Mouse (Mus musculus) lung, adult 2 months (tissue): Measurements from ENCODE around the gene Rspry1. TPM values are rescaled to one million over a fixed set of nuclear protein-coding genes. Genes with fewer than 3 reads are reported as not detected.

Source experiments
- DNase-seq: peaks from one replicate; pipeline ENCODE4 v3.0.0; 2022
- H3K4me1 ChIP-seq: fragments of 200-500 bp; 2 replicates; pipeline ENCODE4 v1.6.1; 2011; ENCODE audit warnings: low read length; ENCODE audit not compliant: control insufficient read depth, insufficient read depth
- H3K4me3 ChIP-seq: fragments of 200-500 bp; replicated peaks from 2 replicates; pipeline ENCODE3; 2011; ENCODE audit warnings: low read depth, mild to moderate bottlenecking, control low read depth, low read length; ENCODE audit errors: extremely low read depth
- CTCF ChIP-seq: fragments of 200-500 bp; IDR thresholded peaks from 2 replicates; pipeline ENCODE4 v1.5.1; 2011; ENCODE audit warnings: mild to moderate bottlenecking, low read length, control low read depth; ENCODE audit not compliant: insufficient read depth
- POLR2A ChIP-seq: fragments of 200-500 bp; IDR thresholded peaks from 2 replicates; pipeline ENCODE4 v1.6.1; 2011; ENCODE audit warnings: low read depth, mild to moderate bottlenecking, control low read depth, low read length, borderline replicate concordance; ENCODE audit errors: extremely low read depth
- WGBS: fragments of 180-500 bp; shearing (Covaris S2); methylation state at CpG from one replicate; pipeline ENCODE4 v1.1.7; 2018; 5-methylcytosine and 5-hydroxymethylcytosine counted together
- polyA plus RNA-seq: library from polyadenylated mRNA; depleted of rRNA; stranded (reverse); fragments of >200 nt; gene quantifications from 2 replicates; pipeline ENCODE4 v1.2.3, GENCODE M21; 2012; rRNA removed

Gene Rspry1
- polyA plus RNA-seq, 1 experiment, result 7.8 TPM

DNA sequence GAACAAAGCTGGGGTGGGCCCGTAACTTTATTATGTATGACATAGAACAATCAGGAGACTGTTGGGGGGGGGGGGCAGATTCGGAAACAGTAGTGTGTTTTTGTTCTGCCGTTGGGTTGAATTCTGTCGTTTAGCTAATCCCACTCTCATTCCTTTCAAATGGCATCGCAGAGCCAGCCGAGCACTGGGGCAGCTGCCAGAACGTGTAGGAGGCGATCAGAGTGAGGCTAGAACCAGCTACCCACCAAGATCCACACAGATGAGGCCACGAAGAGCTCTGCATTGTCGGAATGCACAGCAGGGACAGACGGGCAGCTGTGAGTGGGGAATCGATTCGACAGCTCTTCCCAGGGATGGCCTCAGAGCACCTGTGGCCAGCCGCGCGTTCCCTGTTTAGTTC, 97.6 kb downstream of the Rspry1 start:
- H3K4me3 ChIP-seq, result no peak overlapping the region

DNA sequence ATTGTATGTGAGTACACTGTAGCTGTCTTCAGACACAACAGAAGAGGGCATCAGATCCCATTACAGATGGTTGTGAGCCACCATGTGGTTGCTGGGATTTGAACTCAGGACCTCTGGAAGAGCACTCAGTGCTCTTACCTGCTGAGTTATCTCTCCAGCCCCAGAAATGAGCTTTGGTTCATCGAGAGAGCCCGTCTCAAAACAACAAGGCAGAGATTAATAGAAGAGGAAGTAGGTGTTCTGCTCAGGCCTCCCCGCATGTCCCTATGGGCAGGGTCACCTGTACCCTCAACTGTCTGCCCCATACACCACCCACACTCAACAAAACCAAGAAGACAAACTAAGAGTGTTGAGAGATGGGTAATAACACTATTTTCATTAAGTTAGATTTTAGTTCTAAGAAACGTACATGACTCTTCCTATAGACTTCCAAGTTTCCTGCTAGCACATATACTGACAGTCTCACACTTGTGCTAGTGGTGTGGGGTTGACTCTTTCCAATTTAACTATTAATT, 98.7 kb downstream of the Rspry1 start:
- no peak for TF ChIP-seq CTCF
- no peak overlapping the region for H3K4me3 ChIP-seq
- no peaks in the 10 kb centered on the region for H3K4me1 ChIP-seq
- WGBS, result 71% methylated on average over 4 of the region's 4 CpGs
- DNase-seq, result no peak

More for the DNA sequence above, 97.6 kb downstream of the Rspry1 start:
- TF ChIP-seq POLR2A (no peak), CTCF (no peak)
- H3K4me1 ChIP-seq, result no peaks in the 10 kb centered on the region
- no peak for DNase-seq
- WGBS, result 80% methylated on average over 16 of the region's 16 CpGs

DNA sequence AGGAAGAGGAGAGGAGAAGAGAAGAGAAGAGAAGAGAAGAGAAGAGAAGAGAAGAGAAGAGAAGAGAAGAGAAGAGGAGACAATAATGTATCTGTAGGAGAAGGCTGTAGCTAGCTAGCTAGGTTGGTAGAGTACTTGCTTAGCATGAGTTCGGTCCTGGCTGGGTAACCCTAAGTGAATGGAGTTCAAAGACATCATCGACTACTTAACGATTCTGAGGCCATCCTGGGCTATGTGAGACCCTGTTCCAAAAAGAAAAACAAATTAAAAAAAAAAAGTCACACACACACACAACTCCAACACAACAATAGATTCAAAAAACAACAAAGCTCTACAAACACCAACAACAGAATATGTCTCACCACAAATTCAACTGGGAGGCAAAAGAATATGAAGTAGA, 100.4 kb downstream of the Rspry1 start:
- Histone ChIP-seq H3K4me3 (no peak overlapping the region), H3K4me1 (peaks cover 4% of the 10 kb centered on the region; the same call in 1 of the 2 replicates)
- no peak for DNase-seq
- TF ChIP-seq POLR2A (no peak), CTCF (no peak)
- 66% methylated on average over 3 of the region's 3 CpGs for WGBS

DNA sequence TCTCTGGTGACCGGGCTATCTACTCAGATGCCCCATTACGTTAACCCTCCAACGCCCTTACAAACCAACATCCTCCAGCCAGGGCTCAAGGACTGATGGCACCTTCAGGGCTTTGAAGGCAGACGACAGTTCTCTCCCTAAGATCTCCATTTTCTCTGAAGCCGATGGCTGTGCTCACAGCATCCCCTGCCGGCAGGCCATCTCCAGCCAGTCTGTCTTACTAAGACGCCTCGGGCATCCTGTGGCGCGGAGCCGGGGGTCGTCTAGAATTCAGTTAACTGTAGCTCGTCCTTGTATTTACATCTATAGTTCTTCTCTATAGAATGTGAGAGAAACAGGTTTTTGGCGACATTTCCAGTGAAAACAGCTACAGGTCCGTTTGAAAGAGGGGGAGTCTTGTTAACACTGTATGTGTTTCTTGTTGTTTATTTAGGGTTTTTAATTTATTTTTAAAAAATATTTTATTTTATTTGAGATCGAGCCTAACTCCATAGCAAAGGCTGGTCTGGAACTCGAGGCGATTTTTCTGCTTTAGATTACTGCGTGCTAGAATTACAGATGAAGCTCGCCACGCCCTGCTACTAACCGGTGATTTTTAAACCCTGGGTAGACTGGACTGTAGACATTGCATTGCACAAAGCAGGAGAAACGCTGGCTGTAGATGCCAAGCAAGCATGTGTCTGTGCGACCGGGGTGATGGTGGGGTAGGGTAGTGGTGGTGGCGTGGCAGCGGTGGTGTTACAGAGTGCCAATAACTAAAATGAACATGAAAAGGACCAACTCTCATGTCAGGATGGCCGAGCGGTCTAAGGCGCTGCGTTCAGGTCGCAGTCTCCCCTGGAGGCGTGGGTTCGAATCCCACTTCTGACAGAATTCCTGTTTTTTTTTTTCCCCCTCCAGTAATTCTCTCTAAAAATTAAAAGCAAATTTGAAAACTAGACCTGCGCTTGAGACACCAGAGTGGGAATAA, 101.4 kb downstream of the Rspry1 start:
- under 1% methylated on average over 35 of the region's 35 CpGs for WGBS
- H3K4me1 ChIP-seq, result peaks cover 7% of the 10 kb centered on the region; the same call in 1 of the 2 replicates
- DNase-seq, result peak; percentile 75
- H3K4me3 ChIP-seq, result peak overlapping the region; percentile 69
- TF ChIP-seq CTCF, result peak; percentile 90
- no peak for TF ChIP-seq POLR2A

DNA sequence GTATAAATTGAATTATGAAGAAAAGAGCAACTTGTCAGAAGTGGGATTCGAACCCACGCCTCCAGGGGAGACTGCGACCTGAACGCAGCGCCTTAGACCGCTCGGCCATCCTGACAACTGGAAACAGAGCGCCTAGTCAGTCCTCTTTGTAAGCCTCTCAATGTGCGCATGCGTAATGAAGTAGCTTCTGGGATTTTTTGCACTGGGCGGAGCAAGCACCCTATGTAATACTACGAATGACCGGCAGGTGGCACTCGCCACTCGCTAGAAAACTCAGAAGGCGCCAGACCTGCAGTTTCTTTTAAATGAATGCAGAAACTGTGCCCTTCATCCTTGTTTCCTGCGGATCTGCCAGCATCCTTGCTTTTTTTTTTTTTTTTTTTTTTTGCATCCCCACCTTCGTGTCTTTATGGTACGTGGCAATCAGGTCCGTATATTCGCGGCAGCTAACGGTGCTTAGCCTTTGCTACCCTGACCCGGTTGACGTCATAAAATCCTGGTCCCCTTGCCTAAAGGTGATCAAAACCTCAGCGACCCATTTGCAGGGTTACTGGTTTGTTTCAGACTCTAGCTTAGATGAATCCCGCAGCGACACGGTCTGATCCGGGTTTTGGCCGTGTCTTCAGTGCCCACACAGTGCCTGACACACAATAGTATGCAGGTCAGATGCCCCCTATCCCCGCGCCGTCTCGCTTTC, 102.4 kb downstream of the Rspry1 start:
- WGBS, result 1% methylated on average over 35 of the region's 35 CpGs
- TF ChIP-seq CTCF (peak; percentile 91), POLR2A (no peak)
- Histone ChIP-seq H3K4me1 (peaks cover 7% of the 10 kb centered on the region; the same call in 1 of the 2 replicates), H3K4me3 (peak overlapping the region; percentile 61)
- peak; percentile 100 for DNase-seq

DNA sequence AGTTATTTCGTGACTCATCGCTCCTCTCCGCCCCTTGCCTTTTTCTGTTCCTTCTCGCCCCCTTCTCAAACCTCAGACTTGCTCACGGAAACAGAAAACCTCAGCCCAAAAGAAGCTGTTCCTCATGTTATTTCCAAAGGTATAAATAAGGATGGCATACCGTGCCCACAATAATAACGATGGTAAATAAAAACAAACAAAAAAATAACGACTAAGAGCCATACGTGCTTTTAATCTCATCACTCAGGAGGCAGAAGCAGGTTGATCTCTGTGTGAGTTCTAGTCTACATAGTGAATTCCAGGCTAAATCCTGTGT, 102.9 kb downstream of the Rspry1 start:
- TF ChIP-seq CTCF (no peak), POLR2A (no peak)
- H3K4me1 ChIP-seq, result peaks cover 7% of the 10 kb centered on the region; the same call in 1 of the 2 replicates
- H3K4me3 ChIP-seq, result peak overlapping the region; percentile 61
- DNase-seq, result no peak
- WGBS, result 13% methylated on average over 9 of the region's 9 CpGs

DNA sequence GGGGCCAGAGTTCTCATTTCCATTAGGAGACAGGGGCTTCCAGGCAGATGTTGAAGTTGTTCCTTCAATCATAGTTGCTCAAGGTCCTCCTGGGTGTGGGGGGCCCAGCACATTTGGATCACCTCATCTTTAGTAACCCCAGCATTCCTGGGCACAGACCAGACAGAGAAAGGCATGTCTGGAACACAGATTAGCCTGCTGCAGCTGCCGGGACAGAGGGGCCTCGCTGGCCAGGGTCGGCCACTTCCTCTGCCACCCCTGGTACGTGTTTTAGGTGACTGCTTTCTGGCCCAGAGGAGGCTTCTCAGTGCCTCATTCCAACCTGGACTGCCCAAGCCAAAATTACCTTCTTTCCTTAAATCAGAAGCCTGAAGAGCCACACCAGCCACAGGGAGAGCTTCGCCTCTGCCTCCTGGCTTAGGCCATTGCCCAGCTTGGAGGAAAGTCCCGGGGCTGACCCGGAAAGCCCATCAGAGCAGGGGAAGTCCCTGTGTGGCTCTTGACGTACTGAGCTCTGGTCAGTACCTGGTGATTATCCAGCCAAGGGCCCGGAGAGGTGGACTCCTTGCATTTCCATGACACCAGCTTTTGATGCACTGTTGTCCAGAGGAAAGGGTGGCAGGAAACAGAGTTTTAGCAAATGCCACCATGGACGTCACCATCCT, 104.0 kb downstream of the Rspry1 start:
- no peak overlapping the region for H3K4me3 ChIP-seq
- no peak for TF ChIP-seq CTCF
- no peak for TF ChIP-seq POLR2A
- H3K4me1 ChIP-seq, result peaks cover 7% of the 10 kb centered on the region; the same call in 1 of the 2 replicates
- 70% methylated on average over 10 of the region's 10 CpGs for WGBS
- DNase-seq, result no peak

DNA sequence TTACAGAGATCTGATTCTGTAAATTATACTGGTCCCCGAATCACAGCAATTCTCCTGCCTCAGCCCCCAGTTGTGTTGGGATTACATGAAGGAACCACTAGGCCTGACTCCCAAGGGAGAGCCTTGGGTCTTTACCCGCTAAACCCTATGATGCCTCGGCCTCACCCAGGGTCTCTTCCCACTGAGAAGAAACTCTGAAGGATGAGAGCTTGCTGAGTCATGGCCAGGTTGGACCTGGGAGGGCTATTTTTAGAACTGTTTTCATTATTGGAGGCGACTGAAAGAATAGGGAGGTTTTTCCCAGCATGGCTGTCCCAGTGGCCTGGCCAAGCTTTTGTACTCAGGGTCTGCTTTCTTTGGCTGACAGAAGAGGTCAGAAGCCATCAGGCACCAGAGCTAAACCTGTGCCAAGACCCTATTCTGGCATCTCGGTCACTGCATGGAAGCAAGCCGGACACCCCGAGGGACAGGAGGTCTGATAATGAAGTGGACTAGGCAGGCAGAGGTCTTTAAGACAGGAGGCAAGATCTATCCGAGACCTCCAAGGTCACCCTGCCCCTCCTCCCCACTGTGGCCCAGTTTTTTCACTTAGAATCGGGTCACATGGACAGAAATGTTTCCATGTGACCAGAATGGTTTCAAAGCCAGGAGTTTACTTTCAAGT, 105.1 kb downstream of the Rspry1 start:
- DNase-seq, result no peak
- peaks cover 7% of the 10 kb centered on the region; the same call in 1 of the 2 replicates for H3K4me1 ChIP-seq
- TF ChIP-seq CTCF, result no peak
- no peak for TF ChIP-seq POLR2A
- H3K4me3 ChIP-seq, result no peak overlapping the region
- 63% methylated on average over 9 of the region's 9 CpGs for WGBS

Other genes with a start within 250 kb of the Rspry1 start
- gene Herpud1, start 215.5 kb upstream of the Rspry1 start, polyA plus RNA-seq, result 341 and 489 TPM in 2 replicates
- gene Nlrc5, start 167.6 kb upstream of the Rspry1 start, polyA plus RNA-seq, result 9.3 and 12.0 TPM in 2 replicates
- gene Cpne2, start 68.9 kb upstream of the Rspry1 start, polyA plus RNA-seq, result 21.2 and 33.6 TPM in 2 replicates
- 13.6 and 17.1 TPM in 2 replicates for gene Fam192a, start 60 bp downstream of the Rspry1 start, polyA plus RNA-seq
- gene Arl2bp, start 64.7 kb downstream of the Rspry1 start, polyA plus RNA-seq, result 104 and 126 TPM in 2 replicates
- gene Pllp, start 94.3 kb downstream of the Rspry1 start, polyA plus RNA-seq, result 108 and 172 TPM in 2 replicates
- 11.8 and 11.9 TPM in 2 replicates for gene Ccl22, start 143.7 kb downstream of the Rspry1 start, polyA plus RNA-seq
- gene Cx3cl1, start 170.1 kb downstream of the Rspry1 start, polyA plus RNA-seq, result 65.8 and 132 TPM in 2 replicates
- gene Ccl17, start 208.5 kb downstream of the Rspry1 start, polyA plus RNA-seq, result 6.4 and 9.8 TPM in 2 replicates
- gene Coq9, start 236.4 kb downstream of the Rspry1 start, polyA plus RNA-seq, result 123 and 158 TPM in 2 replicates
- 22.9 and 27.8 TPM in 2 replicates for gene Ciapin1, start 236.4 kb downstream of the Rspry1 start, polyA plus RNA-seq